Mouse (Mus musculus): ENCODE measurements around the gene Cd36. TPM values are rescaled to one million over a fixed set of nuclear protein-coding genes. Genes with fewer than 3 reads are reported as not detected.

Gene Cd36
- polyA plus RNA-seq, 1 experiment: 256 TPM

DNA sequence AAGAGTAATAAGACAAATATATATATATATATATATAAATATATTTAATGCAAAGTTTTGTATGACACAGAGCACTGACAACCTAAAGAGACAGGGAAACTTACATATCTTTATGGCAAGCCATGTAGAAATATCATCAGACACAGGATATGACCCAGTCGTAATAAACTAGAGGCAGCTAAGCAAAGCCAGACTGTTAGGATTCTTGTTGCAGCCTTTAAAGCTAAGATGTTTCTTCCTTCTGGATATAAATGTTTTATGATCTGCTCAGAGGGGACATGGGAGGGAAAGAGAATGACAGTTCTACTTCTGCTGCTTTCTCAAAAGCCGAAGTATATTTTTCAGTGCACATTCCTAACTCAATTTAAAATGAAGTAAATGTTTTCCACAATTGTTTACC lies 14.3 kb downstream of the Cd36 start:
- 62% methylated on average over 2 of the region's 2 CpGs for WGBS
- no peak overlapping the region for H3K4me3 ChIP-seq (replicated peaks; ENCODE audit: extremely low read depth, low read depth, low read length)
- TF ChIP-seq POLR2A (IDR thresholded peaks at IDR 0.05; ENCODE audit: borderline replicate concordance, extremely low read depth, low read depth, low read length): no peak
- TF ChIP-seq CTCF (IDR thresholded peaks at IDR 0.05; ENCODE audit: insufficient read depth, low read length): no peak
- no peak for DNase-seq
- H3K4me1 ChIP-seq (ENCODE audit: control insufficient read depth, insufficient read depth, low read length): peaks cover 14% of the 10 kb centered on the region

DNA sequence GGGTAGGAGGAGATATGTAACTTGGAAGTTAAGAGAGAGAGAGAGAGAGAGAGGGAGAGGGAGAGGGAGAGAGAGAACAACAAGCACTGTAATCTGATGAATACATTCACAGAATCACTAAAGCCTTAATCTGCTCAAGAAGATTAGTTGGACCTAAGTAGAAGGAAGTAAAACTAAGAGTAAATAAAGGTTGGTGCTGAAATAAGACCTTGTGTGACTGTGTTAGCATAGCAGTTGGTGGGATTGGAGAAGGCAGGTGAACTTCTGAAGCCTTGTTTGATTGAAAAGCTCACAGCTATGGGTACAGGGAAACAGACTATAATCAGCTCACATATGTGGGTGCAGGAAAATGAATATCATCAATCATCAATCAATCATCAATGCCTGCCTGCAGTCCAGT lies 23.2 kb downstream of the Cd36 start:
- no peak overlapping the region for H3K4me3 ChIP-seq (replicated peaks; ENCODE audit: extremely low read depth, low read depth, low read length)
- peaks cover 14% of the 10 kb centered on the region for H3K4me1 ChIP-seq (ENCODE audit: control insufficient read depth, insufficient read depth, low read length)
- no peak for DNase-seq
- TF ChIP-seq CTCF (IDR thresholded peaks at IDR 0.05; ENCODE audit: insufficient read depth, low read length): no peak
- no peak for TF ChIP-seq POLR2A (IDR thresholded peaks at IDR 0.05; ENCODE audit: borderline replicate concordance, extremely low read depth, low read depth, low read length)

DNA sequence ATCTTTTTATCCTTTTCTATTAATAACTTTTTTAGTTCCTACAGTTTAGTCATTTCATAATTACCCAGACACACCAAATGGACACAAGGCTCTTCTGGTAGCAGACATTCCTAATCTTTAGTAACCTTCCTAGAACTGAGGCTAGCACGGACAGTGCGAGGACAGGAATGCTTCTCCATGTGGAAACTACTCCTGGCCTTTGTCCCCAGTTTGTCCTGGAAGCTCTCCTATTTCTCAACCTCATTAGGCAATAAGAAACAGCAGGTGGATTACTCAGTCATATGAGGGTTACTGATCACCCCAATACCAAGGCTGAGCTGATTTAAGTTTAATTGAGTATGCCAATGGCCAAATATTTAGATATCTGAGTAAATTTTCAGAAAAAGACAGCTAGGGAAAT lies 25.5 kb downstream of the Cd36 start:
- peaks cover 14% of the 10 kb centered on the region for H3K4me1 ChIP-seq (ENCODE audit: control insufficient read depth, insufficient read depth, low read length)
- no peak for TF ChIP-seq POLR2A (IDR thresholded peaks at IDR 0.05; ENCODE audit: borderline replicate concordance, extremely low read depth, low read depth, low read length)
- TF ChIP-seq CTCF (IDR thresholded peaks at IDR 0.05; ENCODE audit: insufficient read depth, low read length): no peak
- 57% methylated on average over 2 of the region's 2 CpGs for WGBS
- DNase-seq: no peak
- H3K4me3 ChIP-seq (replicated peaks; ENCODE audit: extremely low read depth, low read depth, low read length): no peak overlapping the region

DNA sequence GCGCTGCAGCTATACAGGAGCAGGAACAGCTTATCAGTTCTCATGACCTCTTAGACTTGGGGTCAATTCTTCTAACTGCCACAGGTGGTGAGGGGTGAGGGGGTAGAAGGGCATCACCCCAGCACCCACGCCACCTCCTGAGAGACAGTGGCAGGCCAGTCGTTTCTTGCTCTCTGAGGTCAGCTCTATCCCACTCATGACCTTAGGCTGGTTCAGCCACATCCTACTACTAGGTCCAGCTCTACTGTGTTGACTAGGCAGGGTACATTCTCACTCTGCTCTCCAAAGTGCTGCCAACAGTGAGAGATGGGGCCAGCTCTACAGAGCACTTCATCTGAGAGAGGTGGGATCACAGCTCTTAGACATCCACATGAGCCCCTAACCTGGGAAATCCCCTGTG lies 30.2 kb downstream of the Cd36 start:
- peaks cover 10% of the 10 kb centered on the region for H3K4me1 ChIP-seq (ENCODE audit: control insufficient read depth, insufficient read depth, low read length)
- no peak for DNase-seq
- TF ChIP-seq CTCF (IDR thresholded peaks at IDR 0.05; ENCODE audit: insufficient read depth, low read length) (no peak), POLR2A (IDR thresholded peaks at IDR 0.05; ENCODE audit: borderline replicate concordance, extremely low read depth, low read depth, low read length) (no peak)
- H3K4me3 ChIP-seq (replicated peaks; ENCODE audit: extremely low read depth, low read depth, low read length): no peak overlapping the region
- 85% methylated on average over 3 of the region's 3 CpGs for WGBS

DNA sequence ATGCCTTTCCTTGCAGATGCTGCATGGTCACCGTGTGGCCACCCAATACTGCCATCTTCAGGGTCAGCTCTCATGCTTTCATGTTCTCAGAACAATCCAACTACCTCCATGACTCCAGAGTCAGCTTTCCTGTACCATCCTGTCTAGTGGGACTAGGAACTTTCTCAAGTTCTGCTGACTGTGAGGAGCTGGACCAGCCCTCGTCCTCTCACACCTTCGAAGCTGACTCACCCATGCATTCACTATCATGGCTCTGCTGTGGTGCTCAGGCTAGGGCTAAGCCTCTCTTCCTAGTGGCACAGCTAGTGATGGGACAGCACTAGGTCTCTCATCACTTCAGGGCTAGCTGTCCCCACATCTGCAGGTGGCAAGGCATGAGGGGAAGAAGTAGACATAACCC lies 30.7 kb downstream of the Cd36 start:
- WGBS: 85% methylated on average over 3 of the region's 3 CpGs
- no peak overlapping the region for H3K4me3 ChIP-seq (replicated peaks; ENCODE audit: extremely low read depth, low read depth, low read length)
- H3K4me1 ChIP-seq (ENCODE audit: control insufficient read depth, insufficient read depth, low read length): peaks cover 8% of the 10 kb centered on the region
- DNase-seq: no peak
- TF ChIP-seq POLR2A (IDR thresholded peaks at IDR 0.05; ENCODE audit: borderline replicate concordance, extremely low read depth, low read depth, low read length): no peak
- TF ChIP-seq CTCF (IDR thresholded peaks at IDR 0.05; ENCODE audit: insufficient read depth, low read length): no peak

DNA sequence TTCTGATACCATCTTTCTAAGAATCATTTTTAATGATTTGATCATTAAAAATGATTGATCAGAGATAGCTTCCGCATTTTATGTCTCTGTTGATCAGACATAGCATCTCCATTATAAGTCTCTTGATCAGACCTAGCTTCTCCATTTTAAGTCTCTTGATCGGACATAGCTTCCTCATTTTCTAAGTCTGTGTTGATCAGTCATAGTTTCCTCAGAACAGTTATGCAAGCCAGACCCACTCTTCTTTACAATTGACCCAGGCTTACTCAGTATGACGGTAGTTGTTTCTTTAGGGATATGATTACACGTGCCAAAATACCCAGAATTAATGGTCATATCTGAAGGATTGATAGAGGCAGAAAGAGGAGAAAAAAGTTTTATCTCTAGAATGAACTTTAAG lies 31.3 kb downstream of the Cd36 start:
- no peak overlapping the region for H3K4me3 ChIP-seq (replicated peaks; ENCODE audit: extremely low read depth, low read depth, low read length)
- TF ChIP-seq CTCF (IDR thresholded peaks at IDR 0.05; ENCODE audit: insufficient read depth, low read length) (no peak), POLR2A (IDR thresholded peaks at IDR 0.05; ENCODE audit: borderline replicate concordance, extremely low read depth, low read depth, low read length) (no peak)
- peaks cover 8% of the 10 kb centered on the region for H3K4me1 ChIP-seq (ENCODE audit: control insufficient read depth, insufficient read depth, low read length)
- no peak for DNase-seq
- 82% methylated on average over 4 of the region's 4 CpGs for whole genome bisulfite sequencing

DNA sequence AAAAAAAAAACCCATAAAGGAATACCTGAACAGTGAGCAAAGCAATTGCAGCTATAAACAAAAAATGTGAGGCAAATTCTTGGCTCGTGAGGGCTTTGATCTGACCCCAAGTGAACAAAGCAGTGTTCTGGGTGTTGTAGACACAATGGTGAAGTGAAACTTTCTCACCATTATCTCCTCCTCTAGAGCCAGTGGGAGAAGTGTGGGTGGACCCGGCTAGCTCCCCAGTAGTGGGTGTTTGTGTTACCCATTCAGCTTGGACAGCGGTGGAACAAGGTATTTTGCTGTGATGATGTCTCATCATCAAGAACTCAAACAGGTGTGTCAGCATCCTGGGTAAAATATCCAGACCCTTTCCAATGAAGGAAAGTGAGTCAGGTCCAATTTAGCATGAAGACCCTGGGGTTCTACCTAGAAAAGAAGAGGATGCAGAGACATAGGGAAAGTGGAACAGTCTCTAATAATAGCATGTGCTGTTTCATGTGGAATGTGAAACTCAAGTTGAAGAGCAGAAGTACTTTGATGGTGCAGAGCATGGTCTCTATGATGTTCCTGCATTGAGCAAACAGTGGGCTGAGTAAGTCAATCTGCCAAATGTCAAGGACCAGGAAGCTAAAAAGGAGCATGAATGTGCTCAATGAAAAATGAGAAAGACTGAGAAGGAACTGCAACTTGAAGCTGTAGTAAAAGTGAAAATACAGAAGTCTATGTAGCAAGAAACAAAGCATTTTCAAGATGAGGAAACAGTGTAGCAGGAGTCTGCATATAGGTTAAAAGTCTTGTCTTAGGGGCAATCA lies 34.3 kb downstream of the Cd36 start:
- H3K4me3 ChIP-seq (replicated peaks; ENCODE audit: extremely low read depth, low read depth, low read length): no peak overlapping the region
- peaks cover 8% of the 10 kb centered on the region for H3K4me1 ChIP-seq (ENCODE audit: control insufficient read depth, insufficient read depth, low read length)
- 68% methylated on average over 3 of the region's 3 CpGs for WGBS
- no peak for DNase-seq
- TF ChIP-seq CTCF (IDR thresholded peaks at IDR 0.05; ENCODE audit: insufficient read depth, low read length) (no peak), POLR2A (IDR thresholded peaks at IDR 0.05; ENCODE audit: borderline replicate concordance, extremely low read depth, low read depth, low read length) (no peak)

DNA sequence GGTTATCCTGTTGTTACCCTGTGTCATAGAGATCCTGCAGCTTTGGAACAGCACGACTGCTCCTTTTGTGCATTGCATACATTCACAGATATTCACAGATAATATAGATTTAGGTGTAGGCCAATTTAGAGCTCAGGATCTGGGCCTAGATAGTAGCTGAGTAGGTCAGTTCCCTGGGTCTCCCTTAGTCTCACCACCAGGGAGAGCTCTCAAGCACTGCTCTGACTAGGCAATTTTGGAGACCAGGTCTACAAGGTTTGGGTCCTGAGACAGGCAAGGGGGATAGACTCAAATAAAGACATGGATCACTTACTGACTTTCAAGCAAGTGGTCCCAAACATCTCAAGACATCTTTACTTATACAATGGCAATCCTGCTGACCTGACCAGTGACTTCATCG lies 38.0 kb downstream of the Cd36 start:
- Histone ChIP-seq H3K4me1 (ENCODE audit: control insufficient read depth, insufficient read depth, low read length) (peaks cover 5% of the 10 kb centered on the region), H3K4me3 (replicated peaks; ENCODE audit: extremely low read depth, low read depth, low read length) (no peak overlapping the region)
- no peak for DNase-seq
- WGBS: 69% methylated on average over 2 of the region's 2 CpGs
- TF ChIP-seq CTCF (IDR thresholded peaks at IDR 0.05; ENCODE audit: insufficient read depth, low read length) (peak; percentile 53), POLR2A (IDR thresholded peaks at IDR 0.05; ENCODE audit: borderline replicate concordance, extremely low read depth, low read depth, low read length) (no peak)

DNA sequence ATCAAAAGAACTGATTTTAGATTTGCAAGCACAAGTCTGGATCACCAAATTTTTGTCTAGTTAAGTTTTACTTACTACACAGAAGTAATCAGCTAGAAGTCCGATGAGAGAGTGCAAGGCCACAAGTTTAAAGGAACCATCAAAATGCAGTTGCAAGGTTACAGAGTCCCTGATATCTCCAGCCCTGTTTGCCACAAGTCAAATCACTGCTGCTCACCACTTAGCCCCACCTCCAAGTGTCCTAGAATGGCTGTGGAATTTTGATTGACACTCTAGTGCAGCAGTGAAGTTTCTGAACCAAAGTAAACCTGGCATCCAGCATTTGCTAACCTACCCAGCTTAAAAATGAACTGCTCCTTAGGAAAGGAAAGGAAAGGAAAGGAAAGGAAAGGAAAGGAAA lies 39.0 kb downstream of the Cd36 start:
- peak; percentile 15; the same call in 1 of the 2 replicates for TF ChIP-seq POLR2A (IDR thresholded peaks at IDR 0.05; ENCODE audit: borderline replicate concordance, extremely low read depth, low read depth, low read length)
- TF ChIP-seq CTCF (IDR thresholded peaks at IDR 0.05; ENCODE audit: insufficient read depth, low read length): no peak
- 30% methylated on average over 1 of the region's 1 CpGs for WGBS
- DNase-seq: no peak

DNA sequence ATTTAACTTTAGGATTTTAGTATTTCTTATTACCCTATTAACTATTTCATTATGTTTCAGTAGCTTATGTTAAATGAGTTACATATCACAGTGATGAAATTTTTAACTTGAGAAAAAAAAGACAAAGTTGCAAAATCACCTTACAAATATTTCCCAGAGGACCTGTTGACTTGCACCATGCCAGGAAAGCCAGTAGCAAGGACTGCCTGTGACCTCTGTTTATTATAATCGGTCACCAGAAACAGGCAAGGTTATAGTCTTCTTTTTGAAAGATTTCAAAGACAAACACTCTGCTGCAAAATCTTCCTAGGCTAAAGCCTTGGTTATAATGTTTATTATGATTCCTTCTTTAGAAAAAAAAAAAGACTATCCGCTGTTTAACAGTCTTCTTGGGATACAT lies 39.9 kb downstream of the Cd36 start:
- DNase-seq: no peak
- Histone ChIP-seq H3K4me3 (replicated peaks; ENCODE audit: extremely low read depth, low read depth, low read length) (peak overlapping the region; percentile 66), H3K4me1 (ENCODE audit: control insufficient read depth, insufficient read depth, low read length) (peaks cover 6% of the 10 kb centered on the region)
- 47% methylated on average over 2 of the region's 2 CpGs for WGBS
- TF ChIP-seq POLR2A (IDR thresholded peaks at IDR 0.05; ENCODE audit: borderline replicate concordance, extremely low read depth, low read depth, low read length) (no peak), CTCF (IDR thresholded peaks at IDR 0.05; ENCODE audit: insufficient read depth, low read length) (no peak)

More for the DNA sequence above, 39.0 kb downstream of the Cd36 start:
- H3K4me1 ChIP-seq (ENCODE audit: control insufficient read depth, insufficient read depth, low read length): peaks cover 5% of the 10 kb centered on the region
- peak overlapping the region; percentile 56 for H3K4me3 ChIP-seq (replicated peaks; ENCODE audit: extremely low read depth, low read depth, low read length)
